Mouse (Mus musculus) MEL (cell line): Measurements from ENCODE around the gene 4922502D21Rik. TPM values are rescaled to one million over a fixed set of nuclear protein-coding genes. Genes with fewer than 3 reads are reported as not detected.

Experiments
- DNase-seq: peaks from one replicate; pipeline ENCODE4 v3.0.0; 2011; ENCODE audit warnings: low read depth, low spot score
- H3K27ac ChIP-seq: 2 replicates; pipeline ENCODE4 v1.5.1; 2012; ENCODE audit warnings: low read depth, mild to moderate bottlenecking, control low read depth, low read length, moderate library complexity; ENCODE audit not compliant: control insufficient read depth
- H3K27me3 ChIP-seq, 2 experiments: fragments of 150-350 bp in 1 of 2; sonication (generic) in 1 of 2; 2 replicates each; pipeline ENCODE4 v1.6.1; 2012; ENCODE audit warnings: low read length in 2 of 2, mild to moderate bottlenecking in 2 of 2, improper control_type of control experiment in 1 of 2, moderate library complexity in 1 of 2; ENCODE audit not compliant: insufficient read depth in 2 of 2, control insufficient read depth in 1 of 2
- H3K36me3 ChIP-seq, 2 experiments: 2 replicates each; pipeline ENCODE4 v1.6.1; 2012 to 2014; ENCODE audit warnings: low read length in 2 of 2, improper control_type of control experiment in 1 of 2, inconsistent platforms in 1 of 2, mild to moderate bottlenecking in 1 of 2; ENCODE audit not compliant: insufficient read depth in 2 of 2, control insufficient read depth in 1 of 2
- H3K4me1 ChIP-seq, 2 experiments: fragments of 150-350 bp in 1 of 2; sonication (generic) in 1 of 2; 2 replicates each; pipeline ENCODE4 v1.6.1; 2012; ENCODE audit warnings: low read length in 2 of 2, improper control_type of control experiment in 1 of 2, mild to moderate bottlenecking in 1 of 2; ENCODE audit not compliant: insufficient read depth in 2 of 2, control insufficient read depth in 1 of 2
- H3K4me3 ChIP-seq, 2 experiments: fragments of 150-350 bp in 1 of 2; sonication (generic) in 1 of 2; 2 replicates each; pipeline ENCODE4 v1.5.1; 2012; ENCODE audit warnings: low read depth in 2 of 2, low read length in 2 of 2, mild to moderate bottlenecking in 2 of 2, moderate library complexity in 2 of 2, control low read depth in 1 of 2, improper control_type of control experiment in 1 of 2; ENCODE audit not compliant: control insufficient read depth in 1 of 2, insufficient read depth in 1 of 2
- H3K79me2 ChIP-seq: 2 replicates; pipeline ENCODE4 v1.6.1; 2012; ENCODE audit warnings: mild to moderate bottlenecking, low read length, moderate library complexity; ENCODE audit not compliant: control insufficient read depth, poor library complexity, insufficient read depth
- H3K9ac ChIP-seq: 2 replicates; pipeline ENCODE4 v1.6.1; 2012; ENCODE audit warnings: low read depth, mild to moderate bottlenecking, control low read depth, low read length, moderate library complexity; ENCODE audit not compliant: control insufficient read depth, poor library complexity, severe bottlenecking
- H3K9me3 ChIP-seq: fragments of 150-350 bp; sonication (generic); replicated peaks from 2 replicates; pipeline ENCODE4 v1.6.1; 2012; ENCODE audit warnings: mild to moderate bottlenecking, low read length, improper control_type of control experiment, moderate library complexity; ENCODE audit not compliant: insufficient read depth
- CHD1 ChIP-seq: IDR thresholded peaks from 2 replicates; pipeline ENCODE4 v1.6.1; 2012; ENCODE audit warnings: low read depth, mild to moderate bottlenecking, inconsistent platforms, low read length, improper control_type of control experiment
- CTCF ChIP-seq, 3 experiments: IDR thresholded peaks in 2 of 3; conservative IDR thresholded peaks in 1 of 3; 2 replicates each; pipeline ENCODE4 v1.5.1; 2011 to 2012; ENCODE audit warnings: low read length in 3 of 3, low read depth in 2 of 3, mild to moderate bottlenecking in 2 of 3, improper control_type of control experiment in 1 of 3, inconsistent platforms in 1 of 3, mixed read lengths in 1 of 3, moderate library complexity in 1 of 3; ENCODE audit not compliant: control insufficient read depth in 1 of 3, insufficient read depth in 1 of 3, poor library complexity in 1 of 3, severe bottlenecking in 1 of 3
- KAT2A ChIP-seq: conservative IDR thresholded peaks from 2 replicates; pipeline ENCODE4 v1.6.1; 2012; ENCODE audit warnings: low read depth, low read length, improper control_type of control experiment, inconsistent platforms
- MAX ChIP-seq: IDR thresholded peaks from 2 replicates; pipeline ENCODE4 v1.6.1; 2011; ENCODE audit warnings: low read length, improper control_type of control experiment
- MYC ChIP-seq: IDR thresholded peaks from 2 replicates; pipeline ENCODE4 v1.6.1; 2011; ENCODE audit warnings: low read depth, mild to moderate bottlenecking, low read length, improper control_type of control experiment, moderate library complexity
- POLR2AphosphoS2 ChIP-seq: IDR thresholded peaks from 2 replicates; pipeline ENCODE4 v1.6.1; 2011; ENCODE audit warnings: low read length, improper control_type of control experiment
- POLR2AphosphoS5 ChIP-seq: IDR thresholded peaks from 2 replicates; pipeline ENCODE4 v1.6.1; 2012; ENCODE audit warnings: low read depth, borderline replicate concordance, mild to moderate bottlenecking, inconsistent platforms, low read length, moderate library complexity, mixed read lengths
- RAD21 ChIP-seq: IDR thresholded peaks from 2 replicates; pipeline ENCODE4 v1.6.1; 2011; ENCODE audit warnings: mild to moderate bottlenecking, low read depth, low read length, improper control_type of control experiment
- SMC3 ChIP-seq: IDR thresholded peaks from 2 replicates; pipeline ENCODE4 v1.6.1; 2011; ENCODE audit warnings: low read depth, low read length, improper control_type of control experiment
- TAL1 ChIP-seq: IDR thresholded peaks from 2 replicates; pipeline ENCODE4 v1.6.1; 2012; ENCODE audit warnings: mild to moderate bottlenecking, inconsistent platforms, low read length, moderate library complexity, mixed read lengths
- TBP ChIP-seq: IDR thresholded peaks from 2 replicates; pipeline ENCODE4 v1.8.0; 2011; ENCODE audit warnings: low read depth, low read length, improper control_type of control experiment
- TCF12 ChIP-seq: IDR thresholded peaks from 2 replicates; pipeline ENCODE4 v1.6.1; 2014; ENCODE audit warnings: low read depth, mild to moderate bottlenecking, inconsistent platforms, low read length, improper control_type of control experiment, moderate library complexity
- USF1 ChIP-seq: IDR thresholded peaks from 2 replicates; pipeline ENCODE4 v1.6.1; 2014; ENCODE audit warnings: low read depth, mild to moderate bottlenecking, inconsistent platforms, low read length, improper control_type of control experiment, moderate library complexity
- ZC3H11A ChIP-seq: IDR thresholded peaks from 2 replicates; pipeline ENCODE4 v1.6.1; 2012; ENCODE audit warnings: low read depth, mild to moderate bottlenecking, inconsistent platforms, low read length, improper control_type of control experiment
- ZNF384 ChIP-seq: IDR thresholded peaks from 2 replicates; pipeline ENCODE4 v1.6.1; 2012; ENCODE audit warnings: low read depth, mild to moderate bottlenecking, inconsistent platforms, low read length, improper control_type of control experiment
- polyA plus RNA-seq, 2 experiments: library from polyadenylated mRNA; stranded (reverse) in 1 of 2; unstranded in 1 of 2; fragments of >175 nt in 1 of 2; fragments of >200 nt in 1 of 2; gene quantifications; 2 replicates each; pipeline versions ENCODE4 v1.2.1 to v1.2.4; 2012; ENCODE audit warnings: low replicate concordance in 2 of 2, low read depth in 1 of 2; ENCODE audit not compliant: insufficient read length in 2 of 2, insufficient read depth in 1 of 2, missing spikeins in 1 of 2
- total RNA-seq: library from RNA; depleted of rRNA; stranded (reverse); fragments of 300-350 nt; gene quantifications from 2 replicates; pipeline ENCODE4 v1.2.3, GENCODE M21; 2012

Gene 4922502D21Rik
- total and polyA plus RNA-seq, 3 experiments, result not detected

- Histone ChIP-seq H3K36me3 (peaks cover 0 to 14% of the 10 kb centered on the region in 2 experiments; a peak in 2 of 4 replicates), H3K27ac (no peak overlapping the region), H3K27me3 (no peaks in the 10 kb centered on the region), H3K9ac (no peak overlapping the region), H3K9me3 (no peaks in the 10 kb centered on the region), H3K79me2 (no peaks in the 10 kb centered on the region), H3K4me1 (peaks cover 5 to 10% of the 10 kb centered on the region in 2 experiments), H3K4me3 (no peak overlapping the region)
- TF ChIP-seq TBP (no peak), SMC3 (peak; percentile 46), CHD1 (no peak), CTCF (IDR thresholded peaks at IDR 0.05 in 2 of 3, conservative IDR thresholded peaks at IDR 0.05 in 1 of 3; ENCODE audit: control insufficient read depth in 1 of 3, insufficient read depth in 1 of 3, low read depth in 2 of 3, low read length in 3 of 3, poor library complexity in 1 of 3, severe bottlenecking in 1 of 3) (peak in 2 of 3 experiments; percentile 36 to 39; a peak in 4 of 6 replicates), ZC3H11A (0 out of 2 replicates have a peak, but pooled peaks have one; percentile 31), TCF12 (no peak), RAD21 (peak; percentile 32), KAT2A (no peak)
- DNase-seq, result no peak
Observed at GRCm38 (mm10) chr6:129318395-129318794, 13.2 kb downstream of the 4922502D21Rik start.

- peak overlapping the region in 1 of 2 experiments; percentile 33; a peak in 1 of 4 replicates for H3K4me3 ChIP-seq
- peak; percentile 16 for DNase-seq
- peak overlapping the region; percentile 92 for H3K27ac ChIP-seq
- no peak for TF ChIP-seq CTCF (IDR thresholded peaks at IDR 0.05 in 2 of 3, conservative IDR thresholded peaks at IDR 0.05 in 1 of 3; ENCODE audit: control insufficient read depth in 1 of 3, insufficient read depth in 1 of 3, low read depth in 2 of 3, low read length in 3 of 3, poor library complexity in 1 of 3, severe bottlenecking in 1 of 3)
- no peak for TF ChIP-seq SMC3
- TF ChIP-seq MAX, result no peak
- TF ChIP-seq ZC3H11A, result no peak
- no peak for TF ChIP-seq ZNF384
- no peak for TF ChIP-seq USF1
- no peak for TF ChIP-seq POLR2AphosphoS5
- TF ChIP-seq MYC, result no peak
- TF ChIP-seq TAL1, result no peak
- no peak for TF ChIP-seq RAD21
- TF ChIP-seq POLR2AphosphoS2, result no peak
- H3K27me3 ChIP-seq, result no peaks in the 10 kb centered on the region
- peak overlapping the region; percentile 25; the same call in 1 of the 2 replicates for H3K9ac ChIP-seq
- H3K36me3 ChIP-seq, result peaks cover 0 to 14% of the 10 kb centered on the region in 2 experiments; a peak in 2 of 4 replicates
- H3K79me2 ChIP-seq, result no peaks in the 10 kb centered on the region
- no peaks in the 10 kb centered on the region for H3K9me3 ChIP-seq
- H3K4me1 ChIP-seq, result peaks cover 5 to 10% of the 10 kb centered on the region in 2 experiments
Observed at GRCm38 (mm10) chr6:129316463-129316862, 15.1 kb downstream of the 4922502D21Rik start.
